Mouse (Mus musculus): ENCODE results near the gene Nav1.

The Nav1 gene

DNA sequence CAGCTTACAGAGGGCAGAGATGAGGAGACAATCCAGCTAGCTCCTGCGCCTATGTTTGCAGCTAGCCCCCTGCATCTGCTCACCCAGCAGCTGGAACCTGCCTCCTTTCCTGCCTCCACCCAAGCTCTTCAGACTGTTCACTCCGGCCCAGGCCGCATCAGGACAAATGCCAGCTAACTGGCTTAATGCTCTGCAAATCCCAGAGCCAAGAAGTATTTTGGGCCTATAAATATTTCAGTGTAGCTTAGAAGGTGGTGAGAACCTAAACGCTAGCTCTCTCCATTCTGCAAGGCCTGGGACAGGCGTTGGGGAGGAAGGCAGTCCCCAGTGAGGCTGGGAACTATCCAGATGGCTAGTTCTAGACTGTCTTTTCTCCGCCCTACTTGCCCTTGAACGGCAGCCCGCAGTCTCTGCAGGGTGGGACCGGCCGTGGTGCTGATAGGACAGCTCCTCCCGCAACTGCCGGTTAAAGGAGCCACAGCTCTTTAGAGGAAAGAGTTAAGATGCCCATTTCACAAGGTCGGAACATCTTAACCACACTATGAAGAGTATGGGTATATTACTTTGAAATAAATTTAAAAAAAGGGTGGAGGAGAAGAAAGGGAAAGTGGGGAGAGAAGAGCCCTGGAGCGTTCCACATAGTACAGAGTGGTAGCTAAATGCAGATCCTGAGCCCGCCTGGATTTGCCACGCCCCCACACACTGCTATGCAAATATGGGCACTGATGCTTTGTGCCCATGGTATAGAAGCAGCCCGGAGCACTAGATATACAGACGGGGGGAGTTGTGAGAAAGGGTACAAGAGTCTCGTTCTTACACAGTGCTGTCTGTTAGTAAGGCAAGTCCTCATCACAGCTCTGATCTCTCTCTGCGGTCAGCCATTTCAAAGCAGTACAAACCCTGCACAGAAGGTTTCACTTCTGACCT is 8.9 kb upstream of the Nav1 start:
- peak; percentile 35 for DNase-seq

DNA sequence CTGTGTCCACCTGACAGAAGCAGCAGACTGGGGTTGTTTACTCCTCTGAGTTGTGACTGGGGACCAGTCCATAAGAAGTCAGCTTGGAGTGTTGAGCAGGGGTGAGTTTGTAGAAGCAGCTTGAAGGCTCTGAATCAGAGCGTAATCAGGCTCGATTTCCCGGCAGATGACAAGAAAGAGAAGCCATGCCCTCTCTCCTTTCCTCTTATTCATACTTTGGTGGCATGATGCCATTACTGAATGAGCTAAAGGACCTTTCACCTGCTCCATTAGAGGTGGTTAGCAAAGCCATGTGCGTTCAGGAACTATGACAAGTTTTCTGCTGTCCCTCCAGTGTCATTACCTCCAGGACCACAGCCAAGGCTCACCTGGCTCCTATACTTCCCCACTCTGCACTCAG is 2.5 kb upstream of the Nav1 start:
- no peak for DNase-seq

DNA sequence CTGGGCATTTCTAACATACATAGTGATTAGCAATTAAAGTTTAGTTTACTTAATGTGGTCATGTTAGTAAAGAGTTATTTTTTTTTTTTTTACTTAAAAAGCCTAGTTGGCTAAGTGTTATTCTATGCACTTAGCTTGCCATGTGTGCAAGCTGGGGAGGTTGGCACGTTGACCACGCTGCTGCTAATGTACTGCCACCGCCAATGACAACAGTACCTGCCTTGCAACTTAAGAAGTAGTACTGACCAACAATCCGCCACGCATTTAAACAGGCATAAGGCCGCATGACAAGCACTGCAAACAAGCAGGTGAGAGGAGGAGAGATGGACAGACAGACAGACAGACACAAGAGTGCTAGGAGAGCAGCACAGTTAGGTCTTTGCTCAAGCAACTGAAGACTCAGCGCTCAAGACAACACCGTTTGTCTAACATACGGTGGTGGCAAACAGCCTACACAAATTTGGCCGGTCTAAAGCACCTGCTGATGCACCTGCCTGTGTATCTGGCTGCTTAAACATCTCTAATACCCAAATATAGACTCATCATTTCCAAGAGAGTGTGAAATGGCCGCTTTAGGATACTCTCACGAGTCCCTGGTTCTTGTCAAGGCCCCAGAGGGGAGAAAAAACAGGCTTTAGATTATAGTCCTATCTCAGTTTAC is 610 bp downstream of the Nav1 start:
- peak; percentile 55 for DNase-seq

DNA sequence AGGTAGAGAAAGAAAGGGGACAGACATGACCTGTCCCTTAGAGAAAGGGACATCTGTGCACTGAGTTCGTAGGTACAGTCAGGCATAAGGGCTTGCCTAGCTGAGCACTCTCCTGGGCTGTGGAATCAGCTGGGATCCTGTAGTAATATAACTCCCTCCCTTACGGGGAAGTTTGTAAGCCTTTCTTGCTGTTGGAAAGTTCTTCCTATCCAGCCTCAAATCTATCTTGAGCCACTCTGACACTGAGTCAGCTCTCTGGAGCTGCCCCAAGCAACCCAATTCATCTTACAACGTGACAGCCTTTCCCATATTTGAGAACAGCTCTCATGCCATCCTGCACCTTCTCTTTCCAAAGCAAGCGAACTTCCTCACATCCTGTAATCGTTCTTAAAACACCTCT is 1.6 kb downstream of the Nav1 start:
- DNase-seq: no peak

DNA sequence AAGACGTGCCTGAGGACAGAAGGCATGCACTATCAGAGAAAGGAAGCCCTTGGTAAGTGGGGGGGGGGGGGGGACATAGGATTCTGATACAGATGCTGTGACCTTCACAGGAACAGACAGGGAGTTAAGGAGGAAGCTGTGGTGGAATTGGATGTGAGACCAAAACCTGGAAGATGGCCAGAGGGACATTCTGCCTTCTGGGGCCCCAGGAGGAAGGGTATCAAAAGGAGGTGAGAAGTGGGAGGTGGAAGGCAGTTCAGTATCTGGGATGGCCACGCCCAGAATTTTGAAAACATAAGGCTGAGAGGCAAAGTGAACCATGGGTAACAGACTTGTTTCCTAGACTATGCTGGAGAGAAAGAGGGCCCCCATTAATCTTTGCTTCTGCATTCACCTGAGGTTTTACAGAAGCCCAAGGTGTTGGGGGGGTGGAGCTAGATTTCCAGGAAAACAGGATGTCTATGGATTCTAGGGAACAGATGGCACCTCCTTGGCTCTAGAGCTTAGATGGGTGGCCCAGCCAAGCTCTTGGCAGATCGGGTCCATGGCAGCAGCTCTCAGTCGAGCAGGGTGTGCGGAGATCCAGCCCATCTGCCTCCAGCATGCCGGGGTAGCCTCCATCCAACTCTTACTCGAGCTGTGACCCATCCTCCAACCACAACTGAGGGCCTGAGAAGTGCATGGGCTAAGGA is 2.6 kb downstream of the Nav1 start:
- DNase-seq: peak; percentile 79

DNA sequence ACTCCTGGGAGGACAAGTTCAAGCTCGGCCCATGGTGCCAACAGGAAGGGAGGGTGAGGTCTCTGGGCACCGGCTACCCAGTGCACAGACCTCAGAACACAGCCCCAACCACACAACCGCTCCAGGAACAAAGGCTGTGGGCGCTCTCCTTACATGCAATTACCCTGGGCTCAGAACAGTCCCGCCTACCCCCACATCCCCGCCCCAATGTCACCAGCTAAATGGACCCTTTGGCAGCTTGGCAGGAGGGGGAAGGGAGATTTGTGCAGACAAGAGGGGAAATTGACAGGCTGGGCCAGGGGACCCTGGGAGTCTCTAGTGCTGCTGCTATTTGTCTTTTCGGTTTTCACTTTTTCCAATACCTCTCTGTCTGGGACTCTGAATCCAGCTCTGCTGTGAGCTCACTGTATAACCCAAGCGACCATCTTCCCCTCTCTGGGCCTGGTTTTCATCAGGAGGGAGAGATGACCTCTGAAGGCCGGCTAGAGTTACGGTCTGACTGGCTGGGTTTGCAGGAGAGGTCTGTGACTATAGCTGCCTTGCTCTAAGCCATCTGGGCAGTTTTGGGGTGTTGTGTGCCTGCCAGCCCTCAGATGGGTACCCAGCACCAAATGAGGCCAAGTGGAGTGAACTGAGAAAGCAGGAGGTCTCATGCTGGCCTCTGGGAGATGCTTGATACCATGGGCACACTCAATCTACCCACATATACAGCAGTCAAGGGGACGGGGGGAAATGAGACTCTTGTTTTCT is 3.8 kb downstream of the Nav1 start:
- no peak for DNase-seq

DNA sequence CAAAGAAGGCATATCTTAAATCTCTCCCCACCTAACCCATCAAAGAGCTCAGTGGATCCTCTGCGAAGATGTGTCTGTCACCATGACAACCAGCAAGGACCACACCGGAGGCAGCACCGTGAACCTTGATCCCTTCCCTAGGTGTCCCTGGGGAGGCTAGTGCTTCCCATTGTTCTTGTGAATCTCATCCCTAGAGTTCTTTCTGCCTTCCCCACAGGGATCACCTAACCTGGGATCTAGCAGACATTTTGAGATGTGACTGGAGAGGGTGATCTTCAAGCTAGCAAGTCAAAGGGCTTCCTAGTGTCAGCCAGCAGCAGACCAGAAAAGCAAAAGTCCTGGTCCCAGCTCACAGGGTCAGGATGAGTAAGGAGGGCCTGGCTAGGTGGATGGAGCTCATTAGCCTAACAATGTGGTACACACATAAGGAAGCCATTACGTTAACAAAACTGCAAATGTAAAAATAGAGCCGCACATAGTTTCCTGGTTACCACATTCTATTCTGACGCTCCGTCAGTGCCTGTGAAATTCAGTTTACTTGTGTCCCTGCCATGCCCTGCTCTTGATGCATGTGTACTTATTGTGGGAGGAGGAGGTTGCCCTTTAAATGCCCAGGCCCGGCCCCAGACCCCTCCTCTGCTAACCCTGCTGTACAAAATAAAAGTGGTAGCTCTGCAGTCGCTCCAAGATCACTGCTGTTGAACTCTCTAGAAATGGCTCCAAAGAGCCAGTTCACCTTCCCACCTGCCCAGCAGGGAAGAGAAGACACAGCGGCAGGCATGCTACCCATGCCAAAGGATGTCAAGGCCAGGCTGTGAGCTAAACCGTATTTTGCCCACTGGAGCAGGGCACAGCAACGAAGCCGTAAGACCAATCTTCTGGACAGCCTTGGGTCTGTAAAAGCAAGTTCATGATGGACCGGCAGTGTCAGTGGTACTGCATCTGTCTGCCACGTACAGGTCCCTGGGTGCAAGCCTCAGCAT is 6.8 kb downstream of the Nav1 start:
- DNase-seq: no peak

DNA sequence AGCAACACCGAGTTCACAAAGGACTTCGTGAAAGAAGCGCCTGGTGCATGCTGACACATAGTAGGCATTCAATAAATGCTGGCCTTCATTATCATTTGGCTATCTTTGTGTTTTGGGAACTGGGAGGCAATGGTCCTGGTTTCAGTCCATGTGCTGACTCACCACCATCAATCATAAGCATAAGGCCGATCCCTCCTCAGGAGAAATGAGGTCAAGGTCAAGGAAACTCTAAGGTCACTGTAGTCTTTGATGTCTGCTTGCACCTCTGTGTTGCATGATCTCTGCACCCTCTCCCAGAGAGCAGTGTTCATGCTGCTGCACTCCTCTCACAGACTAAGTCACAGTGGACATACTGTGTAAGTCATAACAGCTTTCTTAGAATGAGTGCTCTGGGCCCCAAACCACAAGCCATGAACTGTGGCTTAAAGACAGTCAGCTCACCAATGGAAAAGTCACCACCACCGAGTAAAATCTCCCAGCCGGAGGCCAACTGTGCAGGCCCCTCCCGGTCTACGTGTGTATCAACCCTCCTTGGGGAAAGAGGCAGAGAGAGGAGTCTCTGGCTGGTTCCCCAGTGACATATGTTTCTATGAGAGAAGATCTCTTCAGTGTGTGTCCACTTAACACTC is 8.7 kb downstream of the Nav1 start:
- DNase-seq: no peak

DNA sequence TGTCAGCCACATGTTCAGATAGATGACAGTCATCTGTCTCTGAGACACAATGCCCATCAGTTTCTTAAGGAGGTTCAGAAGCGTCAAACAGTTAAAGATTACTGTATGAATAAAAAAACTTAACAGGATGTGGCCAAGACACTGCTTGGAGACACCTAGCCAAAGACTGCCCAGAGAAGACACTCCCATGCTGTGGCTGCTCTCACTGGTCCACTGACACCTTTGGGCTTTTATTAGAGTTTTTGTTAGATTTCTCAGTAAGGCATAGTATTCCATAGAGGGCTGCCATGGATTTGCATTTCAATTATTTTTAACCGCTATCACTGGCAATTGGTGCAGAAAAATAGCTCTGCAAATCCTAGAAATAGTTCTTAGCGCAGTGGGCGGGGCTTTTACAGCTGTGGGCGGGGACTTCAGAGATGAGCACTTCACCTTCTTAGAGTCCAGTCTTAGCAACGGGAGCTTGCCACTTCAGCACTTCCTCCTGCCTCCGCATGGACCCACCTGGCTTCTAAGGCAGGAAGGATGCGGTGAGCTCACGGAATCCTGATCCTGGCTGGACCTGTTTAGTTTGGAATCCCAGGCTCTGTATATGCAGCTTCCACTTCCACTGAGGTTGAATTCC is 12.7 kb downstream of the Nav1 start:
- DNase-seq: no peak

DNA sequence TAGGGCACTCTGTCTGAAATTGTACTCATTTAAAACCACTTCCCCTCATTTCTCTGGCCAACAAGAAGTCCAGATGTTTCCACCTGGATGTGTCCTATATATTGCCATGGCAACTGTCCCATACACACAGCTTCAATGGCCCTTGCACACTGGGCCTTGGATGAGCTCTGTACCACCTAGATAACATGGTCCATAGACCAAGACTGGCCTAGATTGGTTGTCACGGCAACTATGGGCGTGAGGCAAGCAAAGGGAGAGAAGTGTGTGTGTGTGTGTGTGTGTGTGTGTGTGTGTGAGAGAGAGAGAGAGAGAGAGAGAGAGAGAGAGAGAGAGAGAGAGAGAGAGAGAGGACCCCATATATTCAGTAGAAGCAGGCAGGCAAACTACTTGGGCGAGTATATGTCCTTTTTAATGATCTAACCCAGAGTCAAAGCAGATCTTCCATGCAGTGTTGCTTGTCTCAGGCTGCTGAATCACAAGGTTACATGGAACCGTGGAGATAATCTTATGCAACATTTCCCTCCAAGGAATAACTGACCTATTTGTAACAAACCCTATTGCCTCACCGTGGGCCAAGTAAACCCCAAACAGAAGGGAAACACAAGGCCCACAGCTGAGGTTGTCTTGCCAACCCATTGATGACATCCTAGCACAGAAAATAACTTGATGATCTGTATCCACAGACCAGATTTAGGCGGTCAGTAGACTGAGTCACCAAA is 13.4 kb downstream of the Nav1 start:
- DNase-seq: no peak

DNA sequence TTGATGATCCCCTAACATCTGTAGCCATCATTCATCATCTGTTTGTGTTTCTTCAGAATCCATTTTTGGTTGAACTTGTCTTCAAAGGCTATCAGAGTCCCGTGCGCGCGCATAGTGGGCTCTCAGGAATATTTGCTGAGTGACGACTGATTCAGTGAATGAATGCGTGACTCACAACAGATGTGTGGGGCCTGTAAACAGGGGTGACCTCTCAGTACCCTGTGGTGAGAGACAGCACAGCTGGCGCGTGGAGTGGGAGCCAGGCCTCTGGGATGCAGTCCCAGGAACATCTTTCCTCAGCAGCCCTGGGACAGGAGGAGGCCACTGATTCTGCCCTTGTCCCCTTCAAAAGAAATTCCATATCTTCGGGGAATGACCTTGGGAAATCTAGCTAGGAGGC is 16.3 kb downstream of the Nav1 start:
- no peak for DNase-seq

DNA sequence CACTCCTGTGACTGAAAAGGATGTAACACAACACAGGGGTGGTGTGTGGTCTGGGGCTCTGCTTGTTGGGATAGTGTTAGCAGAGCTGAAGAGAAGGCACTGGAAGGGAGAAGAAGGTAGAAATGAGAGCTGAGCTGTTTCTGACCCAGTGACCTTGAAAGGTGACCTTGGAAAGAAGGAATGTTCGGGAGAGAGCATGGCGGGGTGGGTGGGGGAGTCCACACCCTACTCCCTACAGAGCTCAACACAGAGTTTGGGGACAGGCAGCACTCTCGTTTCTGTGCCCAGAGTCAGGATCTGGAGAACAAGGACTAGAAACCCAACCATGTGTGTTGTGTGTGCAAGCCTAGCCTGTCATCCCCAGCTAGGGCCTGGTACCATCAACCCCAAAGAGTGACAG is 18.1 kb downstream of the Nav1 start:
- no peak for DNase-seq

DNA sequence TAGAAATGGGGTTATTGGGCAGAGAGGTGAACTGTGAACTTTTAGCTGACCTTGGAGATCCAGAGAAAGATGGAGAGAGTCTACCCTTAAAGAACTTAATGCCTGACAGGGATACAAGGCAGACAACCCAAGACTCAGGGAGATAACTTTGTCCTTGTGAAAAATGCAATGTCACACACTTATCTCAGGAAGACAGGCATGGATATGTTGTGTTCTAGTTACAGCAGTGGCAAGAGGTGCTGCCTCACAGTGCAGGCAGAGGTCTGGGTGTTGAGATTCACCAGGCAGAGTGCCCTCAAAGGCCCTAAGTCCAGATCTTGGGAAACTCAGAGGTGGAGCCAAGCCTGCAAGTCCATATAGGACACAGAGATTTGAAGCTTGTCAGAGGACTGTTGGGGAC is 20.2 kb downstream of the Nav1 start:
- DNase-seq: no peak

DNA sequence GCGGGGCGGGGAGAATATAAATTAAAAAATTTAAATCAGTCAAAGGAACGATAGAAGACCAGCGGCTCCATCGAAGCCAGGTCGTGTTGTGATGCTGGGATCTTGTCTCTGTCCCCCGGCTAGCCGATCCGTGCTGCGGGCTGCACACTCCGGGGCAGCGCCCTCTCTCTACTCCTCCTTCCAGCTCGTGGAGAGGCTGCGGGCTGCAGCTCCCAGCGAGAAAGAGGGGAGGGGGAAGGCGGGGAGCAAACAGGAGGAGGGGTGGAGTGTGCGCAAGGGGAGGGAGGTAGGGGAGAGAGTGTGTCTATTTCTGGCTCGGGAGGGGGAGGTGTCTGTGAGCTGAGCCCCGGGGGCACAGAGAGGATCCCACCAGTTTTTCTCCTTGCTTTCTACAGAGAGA is 21.5 kb downstream of the Nav1 start:
- DNase-seq: no peak

DNA sequence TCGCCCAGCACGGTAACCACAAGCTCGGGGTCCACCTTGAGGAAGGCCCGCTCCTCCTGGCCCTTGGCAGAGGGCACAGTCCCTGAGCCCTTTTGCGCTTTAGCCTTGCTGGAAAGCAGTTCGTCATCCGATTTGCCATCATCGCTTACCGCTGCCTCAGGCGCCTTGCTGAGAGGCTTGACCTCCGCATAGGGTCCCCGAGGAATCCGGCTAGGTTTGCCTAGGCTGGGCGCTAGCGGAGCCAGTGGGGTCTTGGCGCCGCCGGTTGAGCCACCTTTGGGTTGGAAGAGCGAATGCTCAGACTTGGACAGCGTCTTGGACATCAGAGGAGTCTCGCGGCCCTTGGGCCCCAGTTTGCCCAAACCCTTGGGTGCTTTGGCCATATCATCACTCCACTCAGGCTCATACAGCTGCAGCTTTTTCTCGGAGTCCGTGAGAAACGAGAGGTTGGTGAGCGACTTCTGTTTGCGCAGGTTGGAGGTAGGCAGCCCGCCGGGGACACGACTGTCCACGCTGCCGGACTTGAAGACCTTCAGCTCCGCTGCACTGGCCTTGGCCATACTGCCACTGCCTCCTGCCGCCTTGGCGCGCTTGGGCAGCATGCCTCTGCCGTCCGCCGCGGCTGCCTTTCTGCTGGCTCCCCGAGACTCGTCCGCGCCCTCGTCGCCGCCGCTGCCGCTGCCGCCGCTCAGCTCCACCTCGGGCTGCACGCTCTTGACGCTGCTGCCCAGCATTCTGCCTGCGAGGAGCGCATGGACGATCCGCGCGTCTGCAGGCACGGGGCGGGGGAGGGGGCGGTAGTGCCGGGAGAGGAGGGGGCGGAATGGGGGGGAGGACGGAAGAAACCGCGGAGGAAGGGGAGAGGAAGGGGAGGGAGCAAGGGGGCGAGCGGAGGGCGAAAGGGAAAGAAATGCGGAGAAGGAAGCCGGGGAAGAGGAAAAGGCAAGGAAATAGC is 22.2 kb downstream of the Nav1 start:
- DNase-seq: no peak

DNA sequence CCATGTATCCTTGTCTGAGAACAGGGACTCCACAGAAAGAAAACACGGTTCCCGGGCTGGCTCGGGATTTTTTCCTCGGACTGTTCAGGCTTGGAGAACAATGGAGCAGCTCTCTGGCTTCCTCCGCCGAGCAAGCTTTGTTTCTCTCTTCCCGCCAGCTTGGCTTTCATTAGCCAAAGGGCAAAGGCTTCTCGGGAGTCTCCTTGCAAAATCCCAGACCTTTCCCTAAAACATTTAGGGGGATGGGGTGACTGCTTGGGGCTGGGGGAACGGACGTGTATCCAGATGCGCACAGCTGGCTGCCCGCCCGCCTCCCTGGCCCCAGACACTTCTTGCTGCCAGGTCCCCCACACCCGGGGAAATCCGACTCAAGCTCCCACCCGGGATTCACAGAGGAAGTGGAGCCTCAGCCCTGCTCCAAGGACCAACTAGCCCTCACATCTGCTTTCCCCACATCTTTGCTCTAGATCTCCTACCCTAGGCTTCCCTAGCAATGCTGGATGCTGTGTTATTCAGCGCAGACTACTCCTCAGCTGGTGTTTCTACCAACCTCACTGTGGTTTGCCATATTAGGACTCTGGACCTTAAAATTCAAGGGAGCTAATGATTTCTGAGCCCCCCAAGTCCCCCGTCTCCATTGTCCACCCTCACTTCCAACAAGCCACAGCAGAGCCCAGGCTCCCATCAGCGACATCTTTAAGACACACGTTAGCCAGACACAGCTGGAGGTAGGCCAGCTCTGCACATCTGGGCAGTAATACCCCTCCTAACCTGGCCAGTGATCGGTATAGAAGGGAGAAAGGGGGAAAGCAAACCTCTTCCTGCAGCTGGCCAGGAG is 23.2 kb downstream of the Nav1 start:
- no peak for DNase-seq

DNA sequence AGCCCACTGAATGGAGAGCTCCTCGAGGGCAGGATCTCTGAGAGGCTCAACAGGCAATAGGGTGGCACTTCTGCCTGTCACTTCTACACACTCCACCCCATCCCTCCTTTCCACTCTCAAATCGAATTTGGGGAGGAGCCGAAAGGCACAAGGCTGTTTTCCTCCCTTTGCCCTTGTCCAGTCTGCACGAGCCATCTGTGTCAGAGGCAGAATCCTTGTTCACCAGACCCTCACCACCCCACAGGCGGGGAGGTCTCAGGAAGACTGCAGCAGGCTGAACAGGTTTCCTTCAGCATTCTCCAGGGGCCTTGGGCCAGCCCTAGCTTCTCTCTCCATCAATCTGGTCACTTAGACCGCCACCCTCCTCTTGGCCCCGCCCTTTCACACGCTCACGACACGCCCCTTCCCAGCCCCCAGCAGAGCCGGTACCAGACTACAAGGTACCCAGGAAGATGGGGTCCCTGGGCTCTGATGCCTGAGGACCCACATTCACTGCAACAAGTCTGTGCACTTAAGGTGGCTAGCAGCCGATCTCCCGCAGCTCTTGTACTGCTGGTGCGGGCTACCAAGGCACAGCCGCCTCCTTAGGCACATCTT is 23.9 kb downstream of the Nav1 start:
- no peak for DNase-seq

DNA sequence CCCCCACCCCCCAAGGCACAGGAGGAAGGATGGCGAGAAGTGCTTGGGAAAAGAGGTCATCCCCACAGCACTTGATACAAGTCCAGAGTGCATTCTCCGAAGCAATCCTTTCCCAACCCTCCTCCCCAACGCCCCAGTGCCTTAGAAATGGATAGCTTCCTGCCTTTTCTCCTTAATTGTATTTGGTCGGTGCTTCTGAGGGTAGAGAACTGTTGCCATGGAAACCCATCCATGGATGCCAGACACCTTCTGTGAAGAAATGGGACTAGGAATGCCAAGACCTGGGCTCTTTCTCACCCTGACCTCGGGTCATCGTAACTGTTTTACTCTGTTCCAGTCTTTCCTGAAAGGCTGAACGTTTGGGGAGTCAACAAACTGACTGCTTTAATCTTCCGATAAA is 26.1 kb downstream of the Nav1 start:
- DNase-seq: no peak

Data from cerebellum, adult 11 months (tissue).